ENCODE assay signal across 24 mouse cellular contexts in the genomic region with DNA sequence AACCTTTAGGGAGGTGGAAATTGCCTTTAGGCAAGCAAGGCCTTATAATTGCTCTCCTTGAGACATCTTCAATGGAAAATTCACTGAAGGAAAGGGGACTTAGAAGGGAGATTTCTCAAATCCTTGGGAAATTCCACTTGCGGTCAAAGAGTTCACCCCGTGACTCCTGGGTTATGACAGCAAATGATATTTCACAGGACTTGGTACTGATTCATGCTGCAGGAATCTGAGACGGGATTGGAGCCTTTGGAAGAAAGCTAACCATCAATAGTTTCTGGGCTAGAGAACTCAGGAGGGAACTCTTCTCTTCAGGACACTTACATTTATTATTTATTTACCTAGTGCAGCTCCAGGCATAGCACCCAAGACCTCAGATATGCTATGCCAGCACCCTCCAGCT. TPM values are rescaled to one million over a fixed set of nuclear protein-coding genes. Genes with fewer than 3 reads are reported as not detected.
DNase-seq lines count a peak whose midpoint lies in the region; ATAC-seq and TF ChIP-seq lines count a peak whose summit lies in the region.
"Had no signal": no experiment of that assay in that cellular context is flagged by ENCODE, and none has a peak within 500 bp of the region (broad histone marks: within the 10 kb centered on the region; RNA-seq: fewer than 3 reads in every experiment).

No protein-coding gene starts in this region.

- H3K27ac ChIP-seq in heart, embryonic 10.5 days, result no peak overlapping the region
- no peak overlapping the region for H3K27ac ChIP-seq in liver, adult 2 months (replicated peaks; ENCODE audit: insufficient read depth, low read depth, low read length)
- no peak overlapping the region for H3K27ac ChIP-seq in liver, embryonic 11.5 days (ENCODE audit: low read depth, low read length)
- peak overlapping the region; percentile 73 for H3K27ac ChIP-seq in embryonic fibroblast, embryonic 13.5 days (ENCODE audit: insufficient read depth, low read length)
- H3K27ac ChIP-seq: hindbrain, embryonic 10.5 days; hindbrain, postnatal 0 days; left cerebral cortex, adult 2 months had no signal

- H3K4me2 ChIP-seq in liver, embryonic 11.5 days, result no peak overlapping the region

- H3K79me2 ChIP-seq in liver, adult 2 months (ENCODE audit: control insufficient read depth, insufficient read depth, low read length), result no peaks in the 10 kb centered on the region

- no peaks in the 10 kb centered on the region for H3K27me3 ChIP-seq in heart, embryonic 10.5 days (ENCODE audit: insufficient read depth, poor library complexity, severe bottlenecking)
- H3K27me3 ChIP-seq in liver, adult 2 months (ENCODE audit: control insufficient read depth, insufficient read depth, low read length), result no peaks in the 10 kb centered on the region
- no peaks in the 10 kb centered on the region; the same call in 1 of the 2 replicates for H3K27me3 ChIP-seq in liver, embryonic 11.5 days (replicated peaks; ENCODE audit: control insufficient read depth, insufficient read depth, low read length)

- no peak for TF ChIP-seq POLR2A in liver, adult 2 months (IDR thresholded peaks at IDR 0.05; ENCODE audit: extremely low read depth, insufficient read depth, low read length)
- TF ChIP-seq POLR2A in embryonic fibroblast, embryonic 13.5 days (IDR thresholded peaks at IDR 0.05; ENCODE audit: low read depth, low read length), result no peak

- no peak for TF ChIP-seq CTCF in liver, adult 2 months (IDR thresholded peaks at IDR 0.05; ENCODE audit: low read depth, low read length)
- TF ChIP-seq CTCF in embryonic fibroblast, embryonic 13.5 days (IDR thresholded peaks at IDR 0.05; ENCODE audit: borderline replicate concordance, insufficient read depth, low read length), result no peak

- peak; percentile 29 for DNase-seq in heart, adult 8-10 months (ENCODE audit: low spot score)
- no peak for DNase-seq in heart, embryonic 10.5 days (ENCODE audit: low spot score)
- DNase-seq in liver, adult 2 months (ENCODE audit: extremely low read depth, low read depth, low spot score), result peak; percentile 46
- DNase-seq in liver, embryonic 11.5 days (ENCODE audit: low spot score), result no peak
- no peak for DNase-seq in c-Kit-positive CD71-positive TER-119-positive erythroid progenitor cells, embryonic 14.5 days (ENCODE audit: low spot score)
- DNase-seq in urinary bladder, postnatal 10 days (ENCODE audit: low spot score), result no peak
- DNase-seq: adrenal gland, postnatal 25 days; cerebellum, adult 18-20 months; cerebellum, postnatal 25 days; embryo, embryonic 11 days; left cerebral cortex, postnatal 4 days; liver; lung, adult 18-20 months; lung, postnatal 14 days; thymus, postnatal 4 days had no signal

- ATAC-seq in liver, embryonic 11.5 days (replicated peaks; ENCODE audit: low FRiP score), result no peak
- ATAC-seq: activated CD4-positive, CD25-positive, alpha-beta regulatory T cell, adult 4 months; hindbrain, postnatal 0 days; intestine, postnatal 0 days had no signal

- no peak overlapping the region for H3K9ac ChIP-seq in liver, adult 2 months (ENCODE audit: low read depth, low read length)
- H3K9ac ChIP-seq in liver, embryonic 11.5 days (ENCODE audit: low read depth, low read length), result no peak overlapping the region

- H3K4me3 ChIP-seq in heart, embryonic 10.5 days, result no peak overlapping the region
- H3K4me3 ChIP-seq in liver, adult 2 months (ENCODE audit: insufficient read depth, low read depth, low read length), result no peak overlapping the region
- H3K4me3 ChIP-seq in liver, embryonic 11.5 days (ENCODE audit: low read depth, low read length), result no peak overlapping the region
- H3K4me3 ChIP-seq in embryonic fibroblast, embryonic 13.5 days (ENCODE audit: insufficient read depth, low read length), result no peak overlapping the region
- H3K4me3 ChIP-seq: hindbrain, embryonic 10.5 days; left cerebral cortex, adult 2 months had no signal

- no peaks in the 10 kb centered on the region for H3K36me3 ChIP-seq in heart, embryonic 10.5 days
- no peaks in the 10 kb centered on the region for H3K36me3 ChIP-seq in liver, adult 2 months (ENCODE audit: control insufficient read depth, insufficient read depth, low read length)
- H3K36me3 ChIP-seq in liver, embryonic 11.5 days (ENCODE audit: control insufficient read depth, insufficient read depth, low read length), result no peaks in the 10 kb centered on the region
- H3K36me3 ChIP-seq: hindbrain, embryonic 10.5 days had no signal

- H3K9me3 ChIP-seq in heart, embryonic 10.5 days, result no peaks in the 10 kb centered on the region
- H3K9me3 ChIP-seq in liver, embryonic 11.5 days (ENCODE audit: control insufficient read depth, low read length), result no peaks in the 10 kb centered on the region
- H3K9me3 ChIP-seq: hindbrain, embryonic 10.5 days had no signal

- WGBS in heart, embryonic 10.5 days, result 72% methylated on average over 3 of the region's 3 CpGs
- 88% methylated on average over 3 of the region's 3 CpGs for WGBS in liver, adult 2 months
- WGBS in liver, embryonic 11.5 days, result 79% methylated on average over 3 of the region's 3 CpGs

- no peaks in the 10 kb centered on the region for H3K4me1 ChIP-seq in heart, embryonic 10.5 days
- H3K4me1 ChIP-seq in liver, adult 2 months (ENCODE audit: control insufficient read depth, insufficient read depth, low read length), result no peaks in the 10 kb centered on the region
- no peaks in the 10 kb centered on the region for H3K4me1 ChIP-seq in liver, embryonic 11.5 days (replicated peaks; ENCODE audit: control insufficient read depth, insufficient read depth, low read length)
- peaks cover 12% of the 10 kb centered on the region; the same call in 1 of the 2 replicates for H3K4me1 ChIP-seq in embryonic fibroblast, embryonic 13.5 days (ENCODE audit: control insufficient read depth, insufficient read depth, low read length)
- H3K4me1 ChIP-seq: hindbrain, embryonic 10.5 days had no signal

RNA-seq across cellular contexts. Expression of a gene that starts 52.8 kb away (rescaled TPM):
- under 1 TPM in 2 of 4 experiments, not detected in 2; 0.14 to 0.16 TPM for total RNA-seq in heart, adult 8-10 months (2022)
- 0.21 TPM in 1 of 2 replicates, not detected in the other for polyA plus RNA-seq in heart, embryonic 10.5 days (2016; fragmentation: Nextera tagmentation; extraction: Ambion mirVana)
- total RNA-seq in liver, adult 2 months (2014; rRNA removed), result 0.09 TPM in 1 of 2 replicates, not detected in the other
- polyA plus RNA-seq in liver, adult 2 months (2012; rRNA removed), result 0.05 and 0.06 TPM in 2 replicates
- 1.7 and 3.1 TPM in 2 replicates for polyA plus RNA-seq in liver, embryonic 11.5 days (2014; fragmentation: Nextera tagmentation; extraction: Ambion mirVana)
- polyA plus RNA-seq in embryonic fibroblast, embryonic 13.5 days (2011; ENCODE audit: insufficient read length, low read depth, missing spikeins), result 61.8 and 135 TPM in 2 replicates
- total RNA-seq: adrenal gland, postnatal 25 days; gastrocnemius, adult 18-20 months; hindbrain, postnatal 0 days; left cerebral cortex, postnatal 4 days had no signal
- polyA plus RNA-seq: activated CD4-positive, CD25-positive, alpha-beta regulatory T cell, adult 4 months; forebrain, embryonic 11.5 days; heart, embryonic 14.5 days; hindbrain, embryonic 10.5 days had no signal

Comparison
In these comparisons a context has a peak if more than half of its experiments do, and no peak if none do; other contexts are left out.
1. DNase-seq: peak in heart, adult 8-10 months (single experiment) and liver, adult 2 months (single experiment); none in heart, embryonic 10.5 days (single experiment), liver, embryonic 11.5 days (single experiment), c-Kit-positive CD71-positive TER-119-positive erythroid progenitor cells, embryonic 14.5 days (single experiment) and urinary bladder, postnatal 10 days (single experiment).
2. RNA of a gene that starts 52.8 kb away (polyA plus RNA-seq): 61.8 to 135 TPM in embryonic fibroblast, embryonic 13.5 days; 1.7 to 3.1 TPM in liver, embryonic 11.5 days, 0.21 TPM in heart, embryonic 10.5 days and 0.05 to 0.06 TPM in liver, adult 2 months; every median in the first group is over 10 times any median in the second.